ENCODE assay signal across 8 mouse cellular contexts in the genomic region with DNA sequence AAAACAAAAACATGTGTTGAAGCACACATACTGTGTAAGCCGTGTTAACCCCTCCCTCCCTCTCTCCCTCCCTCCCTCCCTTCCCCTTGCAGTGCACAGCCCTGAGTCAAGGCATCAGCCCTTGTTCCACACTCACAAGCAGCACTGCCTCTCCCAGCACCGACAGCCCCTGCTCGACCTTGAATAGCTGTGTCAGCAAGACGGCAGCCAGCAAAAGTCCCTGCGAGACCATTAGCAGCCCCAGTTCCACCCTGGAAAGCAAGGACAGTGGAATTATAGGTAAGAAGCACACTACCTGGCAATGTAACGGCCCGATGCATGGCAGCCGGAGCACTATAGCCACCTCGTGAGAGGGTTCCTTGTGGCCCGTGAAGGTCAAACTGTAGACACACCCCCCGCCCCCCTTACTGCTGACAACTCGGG.
A peak's percentile ranks its signal among the peaks of the same experiment; 100 is the strongest.
DNase-seq lines count a peak whose midpoint lies in the region; ATAC-seq lines count a peak whose summit lies in the region.

No protein-coding gene starts in this region.

- 34% methylated on average over 12 of the region's 12 CpGs for WGBS in forebrain, embryonic 16.5 days
- 12% methylated on average over 12 of the region's 12 CpGs for WGBS in limb, embryonic 12.5 days

- H3K9ac ChIP-seq in forebrain, embryonic 16.5 days (replicated peaks; ENCODE audit: low read depth, low read length): no peak overlapping the region; the same call in 1 of the 2 replicates
- H3K9ac ChIP-seq in limb, embryonic 12.5 days (replicated peaks): no peak overlapping the region

- no peak overlapping the region for H3K4me2 ChIP-seq in forebrain, embryonic 16.5 days (ENCODE audit: low read length)
- H3K4me2 ChIP-seq in limb, embryonic 12.5 days: peak overlapping the region; percentile 47

- 0 out of 2 replicates have a peak, but pooled peaks cover 4% of the 10 kb centered on the region for H3K4me1 ChIP-seq in forebrain, embryonic 16.5 days (replicated peaks; ENCODE audit: control insufficient read depth, insufficient read depth, low read length)
- peaks cover 77% of the 10 kb centered on the region for H3K4me1 ChIP-seq in limb, embryonic 12.5 days (replicated peaks)

- peak; percentile 44 for DNase-seq in ES-CJ7 (ENCODE audit: low read depth, low spot score)
- peak; percentile 58 for DNase-seq in adrenal gland, adult 8-10 months
- no peak for DNase-seq in left cerebral cortex, postnatal 10 days (ENCODE audit: extremely low spot score in 1 of 2, low spot score in 2 of 2)
- no peak for DNase-seq in layer of hippocampus, adult 9-11 months
- no peak for DNase-seq in c-Kit-positive CD71-positive TER-119-positive erythroid progenitor cells, embryonic 14.5 days (ENCODE audit: low spot score)

- H3K27ac ChIP-seq in forebrain, embryonic 16.5 days (ENCODE audit: low read length): no peak overlapping the region
- peak overlapping the region; percentile 88 for H3K27ac ChIP-seq in limb, embryonic 12.5 days

- H3K4me3 ChIP-seq in forebrain, embryonic 16.5 days (replicated peaks; ENCODE audit: low read length): no peak overlapping the region
- no peak overlapping the region for H3K4me3 ChIP-seq in limb, embryonic 12.5 days (replicated peaks)

- H3K27me3 ChIP-seq in forebrain, embryonic 16.5 days (replicated peaks; ENCODE audit: control insufficient read depth, insufficient read depth, low read length): no peaks in the 10 kb centered on the region
- H3K27me3 ChIP-seq in limb, embryonic 12.5 days: no peaks in the 10 kb centered on the region

- no peaks in the 10 kb centered on the region for H3K9me3 ChIP-seq in forebrain, embryonic 16.5 days (ENCODE audit: control insufficient read depth, low read length)
- H3K9me3 ChIP-seq in limb, embryonic 12.5 days: no peaks in the 10 kb centered on the region

- ATAC-seq in forebrain, embryonic 16.5 days: peak; percentile 61
- ATAC-seq in limb, embryonic 12.5 days (ENCODE audit: insufficient number of reproducible peaks, insufficient read depth, low FRiP score, low TSS enrichment, low read depth): peak; percentile 88
- no peak for ATAC-seq in cerebellum, adult (ENCODE audit: insufficient number of reproducible peaks, low FRiP score, low TSS enrichment)

- intact Hi-C loops in left cerebral cortex, postnatal 10 days (cut with DNase I): no loop called here

- no peaks in the 10 kb centered on the region for H3K36me3 ChIP-seq in forebrain, embryonic 16.5 days (ENCODE audit: control insufficient read depth, insufficient read depth)
- H3K36me3 ChIP-seq in limb, embryonic 12.5 days: peaks cover 27% of the 10 kb centered on the region

Comparison
In these comparisons a context has a peak if more than half of its experiments do, and no peak if none do; other contexts are left out.
1. DNase-seq: peak in ES-CJ7 (single experiment) and adrenal gland, adult 8-10 months (single experiment); none in left cerebral cortex, postnatal 10 days (0 of 2), layer of hippocampus, adult 9-11 months (single experiment) and c-Kit-positive CD71-positive TER-119-positive erythroid progenitor cells, embryonic 14.5 days (single experiment).